Mouse (Mus musculus) brain, embryonic 18.5 days (tissue): ENCODE measurements around the gene Sept9.
"Not testable (repeated sequence)": the region's sequence is repeated elsewhere in the genome, so short reads cannot be mapped to it uniquely, and the experiment has no call there.

Experiments
- DNase-seq: peaks from one replicate; pipeline ENCODE4 v3.0.0-alpha.2; 2012; ENCODE audit warnings: low read depth, low spot score

Gene Sept9

DNA sequence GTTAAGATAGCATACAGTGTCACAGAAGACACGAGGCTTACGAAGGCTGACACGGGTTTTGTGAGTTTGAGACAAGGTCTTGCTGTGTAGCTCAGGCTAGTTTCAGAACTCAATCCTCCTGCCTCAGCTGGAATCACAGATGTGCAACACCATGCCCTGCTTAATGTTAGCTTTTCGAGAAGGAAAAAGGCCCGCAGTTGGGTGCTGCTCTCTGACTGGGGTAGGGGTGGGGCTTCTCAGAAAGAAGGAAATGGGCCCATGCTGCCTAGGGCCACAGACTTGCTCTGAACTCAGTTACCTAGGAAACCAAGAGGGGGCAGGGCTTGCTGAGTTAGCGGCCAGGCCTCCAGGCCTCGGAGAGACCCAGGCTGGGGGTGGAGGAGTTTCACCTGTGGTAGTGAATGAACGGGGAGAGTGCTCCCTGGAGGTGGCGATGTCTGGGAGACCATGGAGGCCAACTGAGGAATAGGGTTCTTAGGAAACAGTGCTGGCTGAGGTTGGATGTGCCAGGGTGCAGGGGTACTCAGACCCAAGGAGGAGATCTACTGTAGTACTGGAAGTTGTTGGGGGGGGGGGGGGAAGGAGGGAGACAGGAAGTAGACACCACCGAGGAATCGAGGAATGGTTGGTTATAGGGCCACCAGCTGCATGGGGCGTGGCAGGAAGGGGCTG, 126.1 kb downstream of the Sept9 start:
- no peak for DNase-seq

DNA sequence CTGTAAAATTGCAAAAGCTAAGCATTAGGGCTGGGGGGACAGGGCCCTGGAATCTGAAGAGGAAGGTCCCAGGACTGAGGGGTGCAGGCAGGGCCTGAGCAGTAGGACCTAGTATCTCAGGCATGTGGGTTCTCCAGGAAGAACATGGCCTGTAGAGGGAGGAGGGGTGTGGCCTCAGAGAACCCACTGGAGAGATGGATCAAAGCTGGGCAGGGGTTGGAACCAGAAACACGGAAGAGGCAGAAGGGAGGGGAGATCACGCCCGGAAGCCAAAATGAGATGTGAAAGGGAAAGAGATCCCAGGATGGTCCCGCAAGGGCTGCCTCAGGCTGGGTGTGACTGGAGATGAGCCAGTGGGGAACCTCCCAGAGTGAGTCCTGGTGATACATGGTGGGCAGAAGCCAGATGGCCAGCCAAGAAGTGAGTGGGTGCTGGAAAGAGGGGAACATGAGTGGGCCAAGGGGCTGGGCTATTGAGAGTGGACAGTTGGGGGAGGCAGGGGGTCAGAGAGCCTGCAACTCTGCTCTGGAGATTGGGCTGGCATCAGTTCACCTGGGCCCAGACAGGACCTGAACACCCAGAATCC, 126.8 kb downstream of the Sept9 start:
- no peak for DNase-seq

DNA sequence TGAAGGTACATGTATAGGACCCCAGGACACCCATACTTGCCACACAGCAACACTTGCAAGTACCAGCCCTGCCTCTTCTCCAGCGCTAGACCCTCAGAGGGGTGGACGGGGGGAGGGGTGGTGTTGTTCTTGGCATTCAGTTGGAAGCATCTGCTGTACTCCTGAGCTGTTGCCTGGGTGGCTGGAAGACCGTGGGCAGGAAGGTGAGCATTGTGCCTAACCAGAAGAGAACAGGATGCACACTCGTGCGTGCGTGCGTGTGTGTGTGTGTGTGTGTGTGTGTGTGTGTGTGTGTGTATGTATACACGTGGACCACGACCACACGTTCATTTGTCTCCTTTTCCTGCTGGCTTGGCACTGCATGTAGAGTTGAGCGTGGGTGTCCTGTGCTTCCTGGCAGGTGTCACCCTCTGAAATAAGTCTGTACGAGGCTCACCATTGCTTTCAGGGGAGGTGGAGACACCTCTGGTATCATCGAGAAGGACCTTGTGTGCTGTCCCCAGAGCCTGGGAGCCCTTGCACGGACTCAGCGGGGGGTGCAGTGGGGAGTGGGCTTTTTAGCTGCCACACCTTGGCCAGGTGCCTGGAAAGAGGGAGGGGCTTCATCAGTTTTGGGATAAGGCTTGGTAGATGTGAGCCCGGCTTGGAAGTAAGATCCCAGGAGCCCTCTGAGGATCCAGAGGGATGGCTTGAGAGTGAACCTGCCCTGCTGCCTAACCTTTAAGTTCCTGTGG, 127.6 kb downstream of the Sept9 start:
- no peak for DNase-seq

DNA sequence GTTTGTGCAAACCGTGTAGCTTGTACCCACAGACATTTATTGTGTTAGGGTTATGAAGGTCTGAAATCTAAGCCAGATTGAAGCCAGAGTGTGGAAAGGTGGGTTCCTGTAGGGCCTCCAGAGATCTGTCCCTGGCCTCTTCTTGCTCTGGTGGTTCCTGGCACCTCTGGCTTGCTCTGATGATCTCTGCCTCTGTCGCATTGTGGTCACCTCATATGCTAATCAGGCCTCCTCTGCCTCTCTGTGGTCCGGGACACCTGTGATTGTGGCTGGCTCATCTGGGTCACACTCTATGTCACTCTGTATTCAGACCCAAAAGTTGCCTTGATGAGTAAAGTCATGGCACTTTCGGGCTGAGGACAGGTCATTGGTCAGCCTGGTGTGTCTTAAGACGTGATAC, 128.2 kb downstream of the Sept9 start:
- DNase-seq, result no peak

DNA sequence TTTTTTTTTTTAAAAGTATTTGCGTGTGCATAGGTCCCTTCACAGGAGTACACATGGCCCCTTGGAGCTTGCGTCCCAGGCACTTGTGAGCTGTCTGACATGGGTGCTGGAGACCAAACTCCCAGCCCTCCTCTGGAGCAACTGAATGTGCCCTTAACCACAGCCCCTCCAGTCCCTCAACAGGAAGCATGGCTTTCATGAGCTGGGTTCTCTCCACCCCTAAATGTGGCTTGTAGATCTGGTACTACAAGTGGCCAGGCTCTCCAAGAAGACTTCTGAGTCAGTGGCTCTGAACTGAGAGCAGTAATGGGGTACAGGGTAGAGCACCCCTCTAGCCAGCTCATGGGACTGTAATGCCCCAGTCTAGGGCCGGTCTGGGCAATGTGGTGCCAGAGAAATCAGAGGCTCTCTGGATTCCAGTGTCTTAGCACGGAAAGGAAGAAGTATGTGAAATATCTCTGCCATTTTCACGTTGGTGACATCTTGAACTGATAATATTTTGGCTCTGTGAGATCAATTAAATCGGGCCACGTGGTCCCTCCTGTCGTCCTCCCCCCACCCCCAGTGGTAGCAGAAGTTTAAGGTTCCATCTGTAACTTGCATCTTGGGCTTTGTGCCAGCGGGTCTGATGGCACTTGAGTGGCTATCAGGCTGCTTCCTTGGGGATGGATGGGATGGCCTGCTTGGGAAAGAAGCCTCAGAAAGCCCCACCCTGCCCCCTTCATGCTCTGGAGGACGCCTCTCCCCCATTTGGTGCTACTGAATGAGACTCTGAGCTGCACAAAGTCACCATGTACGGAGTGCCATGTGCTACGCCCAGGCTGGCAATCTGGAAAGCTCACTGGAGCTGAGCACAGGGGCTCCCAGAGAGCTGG, 130.9 kb downstream of the Sept9 start:
- no peak for DNase-seq

DNA sequence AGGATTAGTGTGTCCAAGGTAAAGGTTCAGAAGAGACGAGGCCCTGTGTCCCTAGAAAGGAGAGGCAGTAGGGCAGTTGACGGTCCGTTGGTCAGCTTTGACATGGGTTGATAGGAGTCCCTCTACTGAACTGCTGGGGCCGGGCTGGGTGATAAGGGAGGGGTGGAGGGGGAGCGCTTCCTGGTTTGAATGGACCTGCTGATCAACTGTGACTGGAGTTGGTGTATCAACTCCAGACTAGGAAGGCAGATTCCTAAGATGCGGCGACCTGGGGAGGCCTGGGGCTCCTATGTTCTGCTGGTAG, 131.4 kb downstream of the Sept9 start:
- no peak for DNase-seq

DNA sequence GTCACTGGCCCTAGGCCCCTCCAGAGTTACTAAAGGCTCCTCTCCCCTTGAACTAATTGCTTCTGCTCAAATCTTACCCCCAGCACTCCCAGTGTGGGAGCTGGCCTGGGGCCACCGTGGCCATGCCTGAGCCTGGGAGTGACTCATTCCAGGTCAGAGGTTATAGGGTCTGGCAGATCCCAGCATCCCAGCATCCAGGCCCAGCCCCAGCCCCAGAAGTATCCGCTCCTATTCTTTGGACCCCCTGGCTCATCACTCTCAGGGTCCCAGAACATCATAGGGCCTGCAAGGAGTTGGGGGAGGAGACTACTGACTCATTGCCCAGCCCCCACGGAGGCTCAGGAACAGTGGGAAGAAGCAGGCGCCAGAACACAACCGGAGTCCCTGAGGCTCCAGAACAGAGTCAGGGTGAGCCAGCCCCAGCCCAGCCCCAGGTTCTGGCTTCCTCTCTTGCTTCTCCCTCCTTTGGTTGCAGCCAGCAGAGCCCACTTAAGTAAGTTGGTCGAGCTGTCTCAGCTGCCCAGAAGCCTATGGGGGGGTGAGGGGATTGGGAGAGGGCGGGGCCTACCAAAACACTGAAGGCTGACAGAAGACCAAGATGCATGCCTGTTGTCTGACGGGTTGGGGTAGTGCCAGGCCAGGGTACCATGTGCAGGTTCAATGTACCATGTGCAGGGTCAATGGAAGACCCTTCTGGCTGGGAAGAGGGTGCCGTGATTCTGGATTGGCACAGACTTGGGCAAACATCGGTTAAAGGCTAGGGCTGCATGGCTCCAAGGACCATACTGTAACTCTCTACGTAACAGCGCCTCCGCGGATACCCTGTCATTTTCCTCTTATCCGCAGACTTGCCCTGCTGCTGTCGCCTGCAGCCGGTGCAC, 132.1 kb downstream of the Sept9 start:
- DNase-seq, result no peak

DNA sequence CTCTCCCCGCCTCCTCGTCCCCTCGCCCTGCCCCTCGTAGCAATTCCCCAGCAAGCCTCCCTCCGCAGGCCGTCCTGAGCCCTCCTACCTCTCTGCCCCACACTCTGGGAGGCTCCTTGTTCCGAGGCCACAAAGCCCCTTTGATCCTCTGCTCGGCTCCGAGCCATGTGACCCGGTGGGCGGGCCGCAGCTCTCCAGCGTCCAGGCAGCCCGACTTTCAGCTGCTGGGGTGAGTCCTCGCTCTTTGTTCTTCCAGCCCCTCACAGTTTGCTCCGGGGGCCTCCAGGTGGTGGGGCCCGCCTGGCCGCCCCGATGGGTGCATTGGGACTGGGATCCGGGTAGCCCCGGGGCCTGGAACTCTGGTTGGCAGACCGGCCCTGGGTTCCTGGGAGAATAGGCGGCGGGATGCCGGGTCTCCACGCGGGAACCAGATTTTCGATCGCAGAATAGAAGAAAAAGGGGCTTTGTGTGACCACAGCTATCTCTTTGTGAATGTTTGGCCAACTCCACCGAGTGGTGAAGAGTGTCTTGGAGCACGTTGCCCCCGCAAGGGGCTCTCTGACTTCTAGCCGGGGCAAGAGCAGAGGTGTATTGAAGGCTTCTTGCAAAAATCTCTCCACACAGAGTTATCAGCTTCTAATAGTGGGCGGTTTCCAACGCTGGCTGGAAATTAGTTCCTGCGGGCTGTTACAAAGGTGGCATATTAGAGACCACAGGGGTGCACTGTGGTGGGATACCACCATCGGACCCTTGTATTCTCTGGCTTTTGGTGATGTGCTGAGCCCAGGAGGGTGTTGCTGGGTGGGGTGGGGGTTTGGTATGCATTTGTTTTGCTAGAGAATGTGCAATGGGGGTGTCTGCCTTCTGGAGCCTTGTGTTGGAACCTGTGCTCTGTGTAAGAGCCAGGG, 133.0 kb downstream of the Sept9 start:
- peak; percentile 59 for DNase-seq

DNA sequence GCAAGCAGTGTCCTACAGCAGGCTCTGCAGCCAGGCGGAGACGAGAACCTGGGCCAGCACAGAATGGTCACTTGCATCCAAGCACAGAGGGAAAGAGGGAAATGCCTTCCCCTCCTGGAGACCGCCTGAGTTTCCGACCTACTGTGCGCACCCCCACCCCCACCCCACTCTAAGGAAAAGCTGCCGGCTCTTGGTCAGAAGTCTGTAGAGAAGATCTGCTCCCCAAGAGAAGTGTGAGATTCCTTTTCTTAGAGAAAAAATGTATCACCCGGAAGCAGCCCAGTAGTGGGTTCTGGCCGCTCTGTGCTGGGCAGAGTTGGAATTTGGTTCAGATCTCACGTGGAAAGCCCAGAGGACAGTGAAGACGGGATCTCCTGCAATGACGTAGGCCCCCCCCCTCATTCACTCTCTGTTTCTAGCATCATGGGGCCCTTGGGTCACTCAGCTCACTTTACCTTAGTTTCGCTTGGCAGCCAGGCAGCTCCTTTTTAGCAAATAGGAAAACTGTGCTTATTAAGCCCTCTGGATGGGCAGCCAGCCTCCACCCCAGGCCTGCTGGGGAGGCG, 133.8 kb downstream of the Sept9 start:
- no peak for DNase-seq

DNA sequence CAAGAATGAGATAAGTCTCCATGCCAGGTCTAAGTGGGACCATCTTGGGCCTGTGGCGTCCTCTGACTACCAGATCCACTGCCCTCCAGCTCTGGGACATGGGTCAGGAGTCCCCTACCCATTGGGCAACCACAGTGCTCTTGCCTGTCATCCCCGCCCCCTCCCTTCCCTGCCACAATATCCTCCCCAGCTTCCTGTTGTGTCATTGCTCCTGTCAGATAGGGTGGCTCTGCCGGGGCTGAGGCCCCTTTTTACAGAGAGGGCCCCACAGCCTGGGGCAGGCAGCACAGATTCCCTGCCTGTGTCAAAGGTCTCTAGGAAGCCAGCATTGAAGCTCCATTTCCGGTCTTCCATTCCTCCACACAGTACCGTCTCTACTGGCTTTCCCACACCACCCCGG, 134.6 kb downstream of the Sept9 start:
- DNase-seq, result no peak

DNA sequence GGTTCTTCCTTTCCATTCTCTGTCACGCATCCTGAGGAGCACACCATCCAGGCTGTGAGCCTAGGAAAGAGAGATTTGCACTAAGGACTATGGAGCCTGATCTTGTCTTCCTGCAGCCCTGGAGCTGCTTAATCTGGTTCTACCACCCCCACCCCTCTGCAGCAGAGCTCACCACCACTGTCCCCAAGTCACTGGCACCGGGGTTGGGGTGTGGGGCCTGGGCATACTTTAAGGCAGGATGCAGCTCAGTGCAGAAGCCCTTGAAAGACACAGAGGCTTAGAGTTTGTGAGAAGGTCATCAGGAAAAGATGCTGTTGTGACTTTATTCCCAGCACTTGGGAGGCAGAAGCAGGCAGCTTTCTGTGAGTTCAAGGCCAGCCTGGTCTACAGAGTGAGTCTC, 135.7 kb downstream of the Sept9 start:
- DNase-seq, result no peak

DNA sequence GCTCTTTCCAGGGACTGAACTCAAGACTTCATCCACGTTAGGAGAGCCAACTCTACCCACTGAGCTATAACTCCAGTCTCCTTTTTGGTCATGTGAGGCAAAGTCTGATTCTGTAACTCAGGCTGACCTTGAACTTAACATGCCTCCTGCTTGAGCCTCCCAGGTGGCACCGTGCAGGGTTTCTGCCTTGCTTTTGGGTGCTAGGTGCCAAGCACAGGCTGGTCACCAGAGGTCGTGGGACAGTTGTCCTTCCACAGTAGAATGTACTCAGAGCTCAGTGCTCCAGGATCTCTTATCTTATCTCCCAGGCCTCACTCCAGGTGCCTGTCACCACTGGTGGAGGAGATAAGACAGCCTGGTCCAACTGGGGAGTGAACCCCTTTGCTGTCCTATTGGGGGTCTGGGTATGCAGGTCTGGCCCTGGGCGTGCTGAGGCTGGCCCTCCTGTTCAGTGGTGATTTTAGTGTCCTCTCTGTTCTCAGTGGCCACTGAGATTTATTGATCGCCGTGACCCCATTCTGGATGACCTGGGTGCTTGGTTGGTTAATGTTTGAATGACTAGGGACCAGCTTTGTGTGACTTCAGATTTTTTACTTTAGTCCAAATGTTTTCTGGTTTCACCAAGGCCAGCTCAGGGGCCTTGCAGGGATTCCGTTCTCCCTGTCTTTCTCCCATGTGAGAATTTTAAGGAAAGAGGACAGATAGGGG, 136.8 kb downstream of the Sept9 start:
- no peak for DNase-seq

DNA sequence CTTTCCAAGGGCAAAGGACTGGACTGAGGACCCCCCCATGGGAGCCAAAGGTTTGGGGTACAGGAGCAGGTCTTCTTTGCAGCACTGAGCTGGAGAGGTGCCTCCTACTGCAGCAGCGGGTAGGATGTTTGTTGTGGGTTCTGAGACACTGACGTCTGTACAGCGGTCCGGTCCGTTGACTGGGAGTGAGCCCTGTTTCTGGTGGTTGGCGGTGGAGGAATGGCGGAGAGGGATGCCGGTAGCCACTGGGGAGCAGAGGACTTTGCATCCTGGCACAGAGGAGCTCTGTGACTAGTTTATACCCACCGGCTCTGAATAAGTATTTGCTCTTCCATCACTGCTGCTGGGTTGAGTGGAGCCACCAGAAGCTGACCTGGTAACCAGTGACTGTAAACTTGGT, 138.3 kb downstream of the Sept9 start:
- no peak for DNase-seq

DNA sequence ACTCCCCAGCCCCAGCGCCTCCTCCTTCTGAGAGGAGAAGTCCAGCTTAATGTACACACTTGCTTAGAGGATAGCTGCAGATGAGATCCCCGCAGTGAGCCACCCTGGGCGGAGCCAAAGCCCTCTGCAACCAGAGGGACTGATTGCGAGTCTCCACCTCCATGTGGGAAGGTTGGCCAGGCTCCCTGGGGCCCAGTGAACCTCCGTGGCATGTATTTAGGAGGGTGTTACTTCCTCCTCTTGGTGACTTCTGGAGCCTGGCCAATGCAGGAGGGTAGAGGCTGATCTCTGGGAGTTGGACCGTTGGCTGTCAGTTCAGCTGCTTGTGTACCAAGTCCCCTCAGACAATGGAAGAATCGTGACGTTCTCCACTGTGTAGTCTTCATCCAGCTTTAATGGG, 139.0 kb downstream of the Sept9 start:
- DNase-seq, result no peak

DNA sequence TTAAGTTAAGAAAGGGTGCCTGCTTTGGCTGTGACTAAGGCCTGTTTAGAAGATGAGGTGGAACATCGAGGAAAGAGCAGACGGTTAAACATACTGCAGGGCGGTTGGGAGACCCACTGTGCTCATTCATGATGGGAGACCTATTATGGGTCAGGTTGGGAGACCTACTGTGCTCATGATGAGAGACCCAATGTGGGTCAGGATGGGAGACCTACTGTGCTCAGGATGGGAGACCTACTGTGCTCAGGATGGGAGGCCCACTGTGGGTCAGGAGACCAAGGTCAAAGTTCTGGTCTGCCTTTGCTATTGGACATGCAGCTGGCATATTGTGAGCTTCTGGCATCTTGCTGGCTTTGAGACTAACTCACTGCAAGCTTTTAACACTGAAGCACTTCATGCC, 139.6 kb downstream of the Sept9 start:
- DNase-seq, result no peak

DNA sequence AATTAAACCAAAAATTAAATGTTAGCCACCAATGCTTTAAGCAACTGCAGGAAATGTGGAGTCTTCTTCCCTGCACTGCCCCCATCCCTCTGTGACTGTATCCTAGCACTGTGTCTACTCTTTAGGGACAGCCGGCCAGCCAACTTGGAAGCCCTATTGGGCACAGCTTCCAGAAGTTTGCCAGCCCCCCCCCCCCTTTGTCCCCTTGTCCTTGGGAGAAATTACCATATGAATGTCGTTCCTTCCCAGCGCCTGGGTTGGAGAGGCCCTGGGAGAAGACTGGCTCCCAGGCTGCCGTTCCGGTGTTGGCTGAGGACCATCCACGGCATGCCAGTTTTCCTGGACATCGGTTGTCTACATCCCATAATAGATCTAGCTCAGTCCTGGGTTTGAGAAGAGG, 141.8 kb downstream of the Sept9 start:
- peak; percentile 52 for DNase-seq

DNA sequence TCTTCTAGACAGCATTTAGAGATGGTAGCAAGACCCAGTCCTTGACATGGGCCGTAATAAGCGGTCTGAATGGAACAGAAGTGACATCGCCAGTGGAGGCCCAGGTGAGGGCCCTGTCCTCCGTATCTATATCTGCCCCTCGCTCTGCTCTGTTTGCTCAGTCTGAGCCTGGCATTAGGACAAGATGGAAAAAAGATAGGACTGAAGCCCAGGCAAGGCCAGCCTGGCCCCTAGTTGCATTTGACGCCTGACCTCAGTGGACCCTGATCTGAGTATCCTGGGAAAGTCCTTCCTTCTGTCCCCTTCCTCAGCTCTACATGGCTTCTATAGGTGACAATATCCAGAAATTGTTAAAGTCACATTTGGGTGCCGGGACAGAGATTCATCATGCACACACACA, 142.6 kb downstream of the Sept9 start:
- no peak for DNase-seq

DNA sequence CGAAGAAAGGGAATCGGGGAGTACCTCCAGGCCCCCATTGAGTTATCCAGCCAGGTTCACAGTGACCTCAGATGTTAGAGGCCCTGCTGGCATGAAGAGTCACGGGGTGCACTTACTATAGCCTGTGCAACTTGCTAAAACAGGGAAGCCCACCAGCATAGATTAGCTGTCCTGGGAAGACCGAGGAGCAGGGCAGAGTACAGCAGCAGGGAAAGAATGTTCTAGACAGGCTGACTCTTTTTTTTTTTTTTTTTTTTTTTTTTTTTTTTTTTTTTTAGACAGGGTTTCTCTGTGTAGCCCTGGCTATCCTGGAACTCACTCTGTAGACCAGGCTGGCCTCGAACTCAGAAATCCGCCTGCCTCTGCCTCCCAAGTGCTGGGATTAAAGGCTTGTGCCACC, 143.0 kb downstream of the Sept9 start:
- not testable (repeated sequence) for DNase-seq

DNA sequence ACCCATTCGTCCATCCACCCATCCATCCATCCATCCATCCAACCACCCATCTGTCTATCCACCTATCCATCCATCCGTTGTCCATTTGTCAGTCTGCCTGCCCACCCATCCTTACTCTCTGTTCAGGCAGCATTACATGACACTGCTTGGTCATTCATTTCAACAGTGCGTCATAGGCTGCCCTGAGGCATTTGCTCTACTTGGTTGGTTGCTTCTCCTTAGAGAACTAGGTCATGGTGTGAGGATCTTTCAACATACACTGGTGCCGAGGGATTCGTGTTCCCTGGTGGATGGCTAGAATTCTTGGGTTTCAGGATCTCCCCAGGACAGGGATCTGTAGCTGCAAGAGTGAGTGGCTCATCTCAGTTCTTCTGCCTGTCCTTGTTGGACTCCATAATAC, 144.3 kb downstream of the Sept9 start:
- DNase-seq, result no peak
